Mouse (Mus musculus): Measurements from ENCODE around the gene Hddc3.

Hddc3 gene

DNA sequence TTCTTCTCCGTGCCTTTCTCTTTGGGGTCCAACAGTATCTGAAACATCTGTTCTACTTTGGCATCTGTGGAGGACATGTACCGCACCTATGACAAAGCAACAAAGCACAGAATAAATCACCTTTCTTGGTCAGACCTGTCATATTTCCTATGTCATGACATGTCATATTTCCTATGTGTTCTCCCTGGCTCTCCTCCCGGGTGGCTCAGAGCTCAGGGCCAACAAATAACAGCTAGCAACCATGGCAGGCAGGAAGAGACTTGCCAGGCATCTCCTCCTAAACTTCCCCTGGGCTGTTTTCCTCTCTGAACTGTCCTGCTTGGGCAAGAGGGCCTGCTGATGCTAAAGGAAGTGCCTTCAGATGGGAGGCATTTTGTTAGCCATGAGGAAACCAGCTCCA is 6.0 kb upstream of the Hddc3 start:
- DNase-seq = no peak

DNA sequence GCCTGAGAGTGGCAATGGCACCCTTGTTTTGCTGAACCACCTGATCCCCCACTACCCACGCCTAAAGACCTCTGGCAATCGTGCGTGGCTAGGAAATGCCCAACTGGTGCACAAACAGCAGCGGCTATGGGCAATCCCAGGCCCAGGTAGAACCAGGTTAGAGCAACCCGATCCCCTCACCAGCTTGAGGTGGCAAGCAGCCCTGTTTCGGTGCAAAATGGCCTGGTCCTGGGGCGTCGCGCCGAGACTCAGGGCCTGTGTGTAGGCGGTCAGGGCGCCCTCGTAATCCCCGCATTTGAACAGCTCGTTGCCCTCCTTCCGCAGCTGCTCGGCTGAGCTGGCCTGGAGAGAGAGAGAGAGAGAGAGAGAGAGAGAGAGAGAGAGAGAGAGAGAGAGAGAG is 3.5 kb upstream of the Hddc3 start:
- DNase-seq = no peak

DNA sequence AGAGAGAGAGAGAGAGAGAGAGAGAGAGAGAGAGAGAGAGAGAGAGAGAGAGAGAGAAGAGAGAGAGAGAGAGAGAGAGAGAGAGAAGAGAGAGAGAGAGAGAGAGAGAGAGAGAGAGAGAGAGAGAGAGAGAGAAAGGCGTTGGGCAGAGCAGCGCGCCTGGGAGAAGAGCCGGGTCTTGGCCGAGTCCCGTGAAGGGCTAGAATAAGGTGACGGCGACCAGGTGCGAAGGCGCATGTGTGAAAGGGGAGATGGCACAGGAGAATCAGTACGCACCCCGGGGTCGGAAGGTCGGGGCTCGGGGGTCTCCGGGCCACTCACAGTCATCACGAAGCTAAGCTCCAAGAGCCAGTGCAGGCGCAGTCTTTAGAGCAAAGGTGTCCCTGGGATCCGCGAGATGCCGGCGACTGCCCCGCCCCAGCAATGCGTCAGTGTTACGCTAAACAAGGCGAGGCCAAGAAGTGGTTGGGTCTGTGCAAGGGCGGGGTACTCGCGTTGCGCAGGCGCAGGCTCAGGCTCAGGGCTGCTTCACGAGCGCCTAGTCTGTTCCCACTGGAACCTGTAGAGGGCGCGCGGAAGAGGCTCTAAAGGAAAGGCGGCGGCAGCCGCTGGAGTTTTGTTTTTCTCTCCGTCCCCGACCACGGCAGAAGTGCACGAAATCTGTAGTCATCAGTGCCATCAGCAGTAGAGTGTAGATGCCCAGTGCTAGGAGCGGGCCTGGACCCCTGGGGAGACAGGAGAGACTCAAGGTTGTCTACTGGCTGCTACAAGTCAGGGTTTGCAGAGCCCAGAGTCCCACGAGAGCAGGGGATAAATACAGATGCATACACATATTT is 2.9 kb upstream of the Hddc3 start:
- DNase-seq = peak; percentile 99

DNA sequence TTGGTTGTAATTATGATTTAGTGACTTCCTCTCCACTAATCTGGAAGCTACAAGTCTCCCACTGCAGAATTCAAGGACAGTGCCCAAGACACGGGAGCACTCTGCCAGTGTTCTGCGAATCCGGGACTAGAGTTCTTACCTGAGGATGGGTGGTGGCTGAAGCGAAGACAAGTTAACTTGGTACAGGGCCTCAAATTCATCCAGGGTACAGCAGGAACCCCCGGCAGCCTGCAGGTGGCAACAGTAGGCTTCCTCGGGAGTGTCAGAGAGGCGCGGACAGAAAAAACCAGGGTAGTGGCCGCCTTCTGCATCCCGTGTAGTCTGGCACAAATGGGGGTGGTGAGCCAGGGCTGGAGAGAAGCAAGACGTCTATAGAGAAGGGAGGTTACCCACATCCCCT is 2.1 kb upstream of the Hddc3 start, which contains the start of gene Unc45a:
TSS of gene Unc45a (minus strand) at position 213 of the 400 bp plus-strand sequence.
- DNase-seq = peak; percentile 79

DNA sequence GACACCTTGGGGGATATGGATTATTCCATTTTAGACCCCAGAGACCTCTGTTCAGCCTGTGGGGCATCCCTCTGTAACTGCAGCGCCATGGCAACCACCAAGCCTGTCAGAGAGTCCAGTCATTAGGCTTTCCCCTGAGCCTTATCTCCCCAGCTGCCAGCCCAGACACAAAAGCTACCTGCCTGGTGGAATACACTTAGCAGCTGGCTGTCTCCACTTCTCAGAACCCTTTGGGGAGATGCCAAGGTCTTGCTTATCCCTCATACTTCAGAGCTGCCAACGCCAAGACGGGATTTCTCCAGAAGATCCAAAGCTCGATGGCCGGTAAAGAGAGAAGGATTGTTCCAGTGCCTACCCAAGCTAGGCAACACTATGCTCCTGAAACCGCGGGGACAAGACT is 1.1 kb upstream of the Hddc3 start:
- DNase-seq = no peak

DNA sequence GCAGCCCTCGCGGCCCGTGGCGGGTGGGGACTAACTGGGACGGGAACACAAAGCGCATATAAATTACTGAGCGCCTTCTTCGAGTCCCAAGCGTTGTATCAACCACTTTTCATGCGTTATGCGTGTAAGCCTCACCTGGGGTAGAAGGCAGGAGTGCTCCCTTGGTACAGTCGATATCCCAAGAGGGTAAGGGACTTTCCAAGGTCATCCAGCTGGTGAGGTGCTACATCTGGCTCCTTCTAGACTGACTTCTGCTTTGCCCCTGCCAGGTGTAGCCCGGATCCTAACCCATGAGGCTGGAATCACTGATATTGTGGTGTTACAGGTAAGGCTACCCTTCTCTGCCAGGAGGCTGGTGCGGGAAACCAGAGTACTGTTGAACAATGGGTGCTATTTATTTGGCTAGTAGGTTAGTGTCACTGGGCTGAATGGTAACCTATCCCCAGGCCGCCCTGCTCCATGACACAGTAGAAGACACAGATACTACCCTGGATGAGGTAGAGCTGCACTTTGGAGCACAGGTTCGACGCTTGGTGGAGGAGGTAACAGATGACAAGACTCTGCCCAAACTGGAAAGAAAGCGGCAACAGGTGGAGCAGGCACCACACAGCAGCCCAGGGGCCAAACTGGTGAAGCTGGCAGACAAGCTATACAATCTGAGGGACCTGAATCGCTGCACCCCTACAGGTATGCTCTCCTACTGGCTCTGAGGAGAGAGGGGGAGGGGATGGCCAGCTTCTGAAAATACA is 540 bp downstream of the Hddc3 start:
- DNase-seq = no peak

DNA sequence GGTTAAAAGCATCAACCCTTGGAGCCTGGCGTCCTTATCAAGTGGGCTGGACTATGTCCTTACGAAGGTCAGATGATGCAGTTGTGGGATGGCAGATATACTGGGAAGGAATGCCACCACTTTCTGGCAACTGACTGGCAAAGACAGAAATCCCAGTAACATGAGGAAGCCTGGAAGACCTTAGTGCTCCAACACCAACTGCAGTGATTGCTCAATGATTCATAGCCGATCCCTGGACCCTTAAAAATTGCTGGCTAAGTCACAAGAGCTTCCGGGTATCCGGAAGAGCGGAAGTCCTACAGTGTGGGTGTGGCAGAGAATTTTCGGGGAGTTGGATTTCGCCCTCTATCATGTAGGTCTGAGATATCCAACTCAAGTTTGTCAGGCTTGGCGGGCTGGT is 3.3 kb downstream of the Hddc3 start:
- no peak for DNase-seq

DNA sequence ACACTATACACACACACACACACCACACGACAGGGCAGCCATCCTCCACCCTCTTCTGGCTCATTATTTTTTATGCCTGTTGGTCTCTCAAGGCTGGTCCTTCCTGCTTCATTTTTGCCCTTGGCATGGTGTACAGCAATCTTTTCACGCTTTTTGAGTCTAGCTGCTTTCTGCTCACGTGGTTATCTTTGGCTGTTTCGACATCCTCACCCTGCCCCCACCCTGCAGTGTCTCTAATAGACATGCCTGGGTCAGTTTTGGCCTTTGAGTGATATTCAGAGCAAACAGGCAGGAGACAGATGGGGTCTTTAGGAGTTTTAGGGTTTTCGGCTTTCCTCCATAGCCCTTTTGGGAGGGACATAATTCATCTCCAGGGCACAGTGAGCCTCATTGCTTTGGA is 3.9 kb downstream of the Hddc3 start:
- no peak for DNase-seq

DNA sequence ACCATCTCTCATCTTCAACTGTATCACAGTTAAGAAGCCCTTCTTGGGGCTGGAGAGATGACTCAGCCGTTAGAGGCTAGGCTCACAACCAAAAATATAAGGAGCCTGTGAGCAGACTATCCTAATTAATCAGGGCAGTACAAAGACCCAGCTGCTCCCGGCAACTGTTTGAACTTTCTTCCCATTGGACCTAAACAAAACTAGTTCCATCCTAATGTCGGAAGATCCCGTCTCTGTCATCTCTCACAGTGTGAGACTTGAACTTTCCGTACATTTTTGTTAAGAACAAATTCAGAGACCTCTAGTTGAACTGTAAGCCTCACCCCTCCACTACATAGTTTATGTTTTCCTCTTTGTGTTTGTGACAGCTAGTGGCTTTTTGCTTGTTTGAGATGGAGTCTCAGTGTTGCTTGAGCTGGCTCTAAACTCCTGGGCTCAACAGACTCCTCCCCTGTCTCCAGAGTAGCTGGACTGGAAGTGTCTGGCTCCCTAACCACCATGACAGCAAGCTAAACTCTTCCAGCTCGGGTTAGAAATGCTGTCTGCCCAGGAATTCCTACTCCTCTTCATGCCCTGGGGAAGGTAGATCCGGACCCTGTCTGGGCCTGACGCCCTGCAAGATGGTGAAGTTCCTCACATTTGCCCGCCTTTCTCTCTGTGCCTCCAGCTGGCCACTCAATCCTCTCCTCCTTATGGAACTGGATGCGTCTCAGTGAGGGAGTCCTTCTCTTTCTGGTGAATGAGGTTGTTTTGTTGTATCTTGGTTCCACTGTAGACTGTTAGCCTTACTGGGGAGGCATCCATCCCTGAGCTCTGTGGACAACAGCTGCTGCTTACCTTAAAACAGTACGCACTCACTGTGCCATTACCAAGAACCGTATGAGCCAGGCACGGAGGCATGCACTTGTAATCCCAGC is 5.0 kb downstream of the Hddc3 start:
- DNase-seq = no peak

DNA sequence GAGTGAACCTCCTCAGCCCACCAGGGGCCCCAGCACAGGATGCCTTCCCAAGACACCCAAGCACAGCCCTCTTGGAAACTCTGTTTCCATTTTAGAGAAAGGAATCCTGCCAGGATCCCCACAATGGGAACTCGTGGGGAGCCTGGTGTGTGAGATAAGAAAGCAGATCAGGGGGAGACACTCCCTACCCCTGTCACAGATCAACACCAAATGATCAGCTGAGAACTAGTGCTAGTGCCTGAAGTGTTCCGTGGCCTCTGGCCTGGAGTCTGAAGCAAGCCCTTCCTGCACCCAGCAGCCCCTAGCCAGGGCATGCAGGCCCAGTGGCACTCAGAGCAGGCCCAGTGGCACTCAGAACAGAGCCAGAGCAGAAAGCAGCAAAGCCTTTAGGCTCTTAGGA is 7.9 kb downstream of the Hddc3 start:
- DNase-seq = no peak

DNA sequence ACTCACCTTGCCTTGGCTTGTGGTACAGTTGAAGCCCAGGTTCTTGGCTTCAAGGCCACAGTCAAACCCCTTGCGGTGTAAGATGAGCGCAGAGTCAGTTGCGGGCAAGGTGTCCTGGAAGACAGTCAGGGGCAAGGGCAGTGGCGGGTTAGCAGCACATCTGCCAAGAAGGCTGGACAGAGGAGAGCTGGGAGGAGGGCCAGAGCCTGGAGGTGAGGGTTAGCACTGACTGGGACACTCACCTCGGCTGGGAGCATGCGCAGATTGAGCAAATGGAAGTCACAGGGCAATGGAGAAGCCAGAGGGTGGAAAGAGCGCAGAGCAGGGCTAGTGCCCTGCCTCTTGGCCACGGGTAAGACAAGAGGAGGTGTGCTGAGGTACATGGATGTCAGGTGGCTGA is 10.0 kb downstream of the Hddc3 start:
- DNase-seq = no peak

DNA sequence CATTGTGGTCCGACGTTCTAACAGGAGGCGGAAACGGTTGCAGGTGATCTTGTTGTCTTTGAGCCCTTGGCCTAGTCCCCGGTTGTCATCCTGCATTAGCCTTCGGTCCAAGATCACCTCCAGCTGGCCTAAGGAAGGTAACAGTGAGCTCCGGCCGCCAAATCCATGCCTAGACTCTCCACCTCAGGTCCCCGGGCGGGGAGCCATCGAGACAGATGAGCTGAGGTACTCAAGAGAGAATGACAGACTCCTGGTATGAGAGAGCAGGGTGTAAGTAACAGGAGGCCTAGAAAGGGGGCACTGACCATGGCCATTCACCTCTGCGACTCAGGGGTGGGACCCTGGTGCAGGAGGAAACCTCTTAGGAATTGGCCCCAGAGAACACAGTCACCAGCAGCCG is 13.4 kb downstream of the Hddc3 start:
- DNase-seq = no peak

DNA sequence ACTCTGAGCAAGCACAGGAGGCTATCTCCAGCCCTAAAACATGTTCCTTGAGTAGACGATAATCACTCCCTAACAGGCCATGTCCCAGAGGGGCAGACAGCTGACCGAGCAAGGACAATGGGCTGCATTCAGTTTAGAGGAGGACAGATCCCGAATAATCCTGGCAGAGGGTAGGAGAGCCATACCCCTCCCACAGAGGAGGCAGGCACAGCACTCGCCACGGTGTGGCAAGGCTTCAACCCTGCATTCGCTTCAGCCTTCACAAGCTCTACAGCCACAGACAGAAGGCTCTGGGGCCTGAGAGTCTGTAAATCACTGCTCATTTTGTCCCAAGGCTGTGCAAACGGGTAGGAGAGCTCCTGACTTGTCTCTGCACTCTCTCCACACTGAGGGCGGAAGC is 14.3 kb downstream of the Hddc3 start:
- no peak for DNase-seq

DNA sequence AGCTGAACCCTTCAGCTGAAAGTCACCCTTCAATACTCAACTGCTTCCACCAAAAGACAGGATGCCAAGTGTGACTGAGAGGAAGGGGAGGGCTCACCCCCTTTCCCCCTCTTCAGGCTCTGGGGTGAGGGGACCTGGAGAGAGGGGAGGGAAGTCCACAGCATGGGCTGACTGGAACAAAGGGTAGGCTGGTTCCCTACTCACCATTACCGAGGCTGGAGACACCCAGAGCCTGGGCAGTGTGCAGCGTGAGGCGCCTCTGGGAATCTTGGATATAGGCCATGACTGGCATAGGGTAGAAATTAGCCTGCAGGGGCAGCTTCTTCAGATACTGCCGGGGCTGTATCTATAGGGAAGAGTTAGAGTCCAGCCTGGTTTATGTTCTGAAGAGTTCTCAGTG is 15.1 kb downstream of the Hddc3 start:
- DNase-seq = no peak

DNA sequence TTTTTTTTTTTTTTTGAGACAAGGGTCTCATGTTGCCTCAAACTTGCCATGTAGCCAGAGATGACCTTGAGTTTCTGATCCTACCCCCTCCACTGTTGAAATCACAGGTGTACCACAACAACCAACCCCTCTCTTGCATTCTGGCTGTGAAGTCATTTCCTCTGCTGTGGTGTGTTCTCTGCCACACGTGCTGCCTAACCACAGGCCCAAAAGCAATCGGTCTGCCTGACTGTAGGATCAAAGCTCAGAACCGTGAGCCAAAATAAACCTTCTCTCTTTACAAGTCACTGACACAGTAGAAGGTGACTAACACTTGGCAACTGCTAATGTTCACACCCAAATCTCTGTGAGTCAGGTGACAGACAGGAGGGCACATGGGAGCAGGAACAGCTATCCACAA is 17.5 kb downstream of the Hddc3 start:
- DNase-seq = no peak

DNA sequence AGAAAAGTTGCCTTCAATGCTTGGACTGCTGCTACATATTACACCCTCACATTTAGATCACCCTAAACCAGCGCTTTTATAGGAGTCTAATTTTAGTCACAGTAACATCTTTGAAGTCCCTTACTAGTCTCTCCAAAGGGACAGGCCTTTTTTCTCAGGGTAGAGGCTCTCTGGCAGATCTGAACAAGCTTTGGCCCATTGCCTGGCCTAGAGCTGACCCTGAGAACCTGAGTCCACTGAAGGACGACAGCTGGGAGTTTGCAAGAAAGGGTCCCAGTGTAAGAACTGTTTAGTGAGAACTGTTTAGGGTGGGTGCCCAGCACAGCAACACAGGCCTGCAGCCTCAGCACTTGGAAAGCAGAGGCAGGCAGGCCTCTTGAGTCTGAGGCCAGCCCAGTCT is 22.9 kb downstream of the Hddc3 start:
- DNase-seq = peak; percentile 37

DNA sequence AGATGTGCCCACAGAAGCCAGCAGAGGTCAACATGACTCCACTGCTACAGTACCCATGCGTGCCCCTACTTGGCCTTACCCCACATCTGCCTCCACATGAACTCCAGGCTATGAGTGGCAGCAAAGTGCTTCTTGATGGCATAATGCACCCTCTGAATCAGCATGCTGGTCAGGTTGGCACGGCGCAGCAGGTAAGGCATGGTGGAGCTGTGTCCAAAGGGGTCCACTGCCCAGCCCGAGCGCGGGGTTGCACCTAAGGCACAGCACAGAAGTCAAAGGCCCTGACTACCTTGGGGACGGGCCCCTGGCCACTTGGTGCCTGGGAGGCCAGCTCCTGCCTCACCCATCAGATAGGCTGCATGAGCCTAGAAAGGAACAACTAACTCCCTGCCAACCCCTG is 24.3 kb downstream of the Hddc3 start:
- DNase-seq = no peak

DNA sequence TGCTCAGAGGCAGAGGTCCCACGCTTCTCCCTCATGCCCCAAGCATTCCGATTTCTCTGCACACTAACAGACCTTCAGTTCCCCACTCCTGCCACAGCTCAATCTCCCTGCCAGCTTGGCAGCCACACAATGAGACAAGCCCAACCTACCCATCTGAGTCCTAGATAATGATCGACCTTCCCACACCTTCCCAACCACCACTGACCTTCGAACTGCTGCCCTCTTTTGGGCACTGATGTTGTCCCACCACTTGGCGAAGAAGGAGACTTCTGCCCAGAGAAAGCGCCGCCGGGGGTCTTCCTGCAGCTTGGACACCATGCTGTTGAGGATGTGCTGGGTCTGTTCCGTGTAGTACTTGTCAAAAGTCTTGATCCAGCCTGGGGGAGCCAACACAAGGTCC is 25.1 kb downstream of the Hddc3 start:
- DNase-seq = no peak

DNA sequence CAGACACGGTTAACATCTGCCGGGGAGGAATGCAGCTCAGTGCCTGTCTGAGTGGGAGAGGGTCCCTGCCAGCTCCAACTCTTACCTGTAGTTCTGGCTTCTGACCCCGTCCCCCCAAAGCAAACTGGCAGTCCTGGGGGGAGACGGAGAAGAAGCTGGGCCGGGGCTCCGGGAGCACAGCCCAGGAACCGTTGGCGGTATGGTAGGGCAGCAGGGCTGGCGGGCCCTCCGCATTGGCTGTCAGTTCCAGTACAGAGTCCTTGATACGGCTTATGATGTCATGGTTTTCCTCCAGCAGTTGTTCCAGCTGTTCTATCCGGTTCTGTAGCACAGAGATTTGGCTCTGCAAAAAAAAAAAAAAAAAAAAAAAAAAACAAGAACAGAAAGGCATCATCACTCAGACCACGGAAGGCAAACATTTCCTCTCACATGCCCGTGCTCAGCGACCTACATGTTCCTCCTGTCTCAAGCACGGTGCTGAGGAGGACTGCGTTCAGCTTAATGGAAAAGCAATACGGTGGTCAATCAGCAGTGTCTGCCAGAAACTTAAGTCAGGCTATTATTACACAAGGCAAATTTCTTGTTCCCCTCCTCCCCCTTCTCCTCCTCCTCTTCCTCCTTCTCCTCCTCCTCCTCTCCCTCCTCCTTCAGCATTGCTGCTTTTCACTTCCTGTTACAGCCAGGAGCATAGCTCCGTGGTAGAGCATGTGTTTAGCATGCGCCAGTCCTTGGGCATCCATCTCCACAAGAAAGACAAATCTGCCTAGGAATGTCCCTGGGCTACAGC is 25.9 kb downstream of the Hddc3 start:
- DNase-seq = no peak

DNA sequence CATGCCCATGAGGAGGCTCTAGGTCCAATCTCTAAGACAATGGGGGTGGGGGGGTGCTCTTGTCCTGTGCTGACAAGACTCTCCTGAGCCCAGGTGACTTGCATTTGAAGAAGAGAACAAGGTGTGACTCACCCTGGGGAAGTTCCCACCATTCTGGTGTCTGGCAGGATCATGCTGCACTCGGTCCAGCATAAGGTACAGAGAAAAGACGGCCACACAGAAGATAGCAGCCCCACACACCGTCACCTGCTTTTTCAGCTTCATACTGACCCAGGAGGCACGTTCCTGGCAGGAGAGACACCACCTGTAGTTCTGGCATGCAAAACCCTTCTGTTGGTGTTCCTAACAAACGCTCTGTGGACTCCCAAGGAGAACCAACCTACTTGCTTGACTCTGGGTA is 26.6 kb downstream of the Hddc3 start:
- DNase-seq = no peak

DNA sequence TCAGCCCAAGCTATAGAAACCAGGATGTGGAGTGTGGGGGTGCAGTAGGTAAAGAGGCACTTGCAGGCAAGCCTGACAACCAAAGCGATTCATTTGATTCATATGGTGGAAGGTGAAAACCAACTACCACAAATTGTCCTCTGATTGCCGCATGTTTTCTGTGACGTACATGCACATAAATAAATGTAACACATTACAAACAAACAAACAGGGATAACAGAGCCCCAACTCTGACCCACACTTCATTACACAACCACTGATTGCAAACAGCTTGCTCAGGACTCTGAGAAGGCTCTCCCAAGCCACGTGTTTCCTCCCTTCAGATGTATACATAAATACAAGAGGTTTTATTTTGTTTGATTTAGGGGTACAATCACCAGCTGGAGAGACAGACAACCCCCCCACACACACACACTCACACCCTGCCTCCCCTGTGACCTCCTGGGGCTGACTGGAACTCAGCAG is 27.1 kb downstream of the Hddc3 start:
- no peak for DNase-seq

DNA sequence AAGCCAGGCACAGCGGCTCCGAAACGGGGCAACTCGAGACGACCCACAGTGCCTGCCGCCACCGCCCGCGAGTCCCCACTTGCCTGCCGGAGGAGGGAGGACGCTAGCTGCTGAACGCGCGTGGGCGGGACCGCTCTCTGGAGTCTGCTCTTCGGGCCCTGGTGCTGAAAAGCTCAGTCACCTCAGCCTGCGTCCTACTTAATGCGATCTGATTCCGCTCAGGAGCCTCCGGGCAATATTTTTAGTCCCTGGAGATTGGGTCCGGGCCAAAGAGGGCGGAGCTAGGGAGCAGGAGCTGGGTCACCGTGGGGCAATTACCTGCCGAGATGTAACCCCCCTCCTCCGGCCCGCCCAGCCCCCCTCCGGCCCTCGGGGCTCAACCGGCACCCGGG is 27.7 kb downstream of the Hddc3 start:
- peak; percentile 83 for DNase-seq
